Mouse (Mus musculus): ENCODE results near the gene Cped1.

Gene Cped1

DNA sequence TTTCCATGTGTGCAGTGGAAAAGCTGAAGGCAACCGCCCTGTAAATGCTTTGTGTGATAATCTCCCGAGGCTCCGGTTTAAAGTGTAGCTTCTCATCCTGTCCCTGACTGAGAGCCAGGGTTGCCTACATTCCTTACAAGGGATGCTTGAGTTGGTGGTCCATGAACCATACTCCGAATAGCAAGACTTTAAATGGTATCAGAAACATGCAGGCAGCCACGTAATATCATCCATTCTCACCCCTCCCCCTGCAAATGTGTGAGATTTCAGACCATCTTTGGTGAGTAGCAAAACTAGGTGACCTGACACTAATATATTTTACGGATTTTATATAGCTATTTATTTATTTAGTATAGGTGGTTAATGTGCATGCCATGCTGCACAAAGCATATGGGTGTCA, 311.3 kb downstream of the Cped1 start:
- no peak for DNase-seq (ENCODE audit: low spot score)

GRCm38 (mm10) chr6:22298059-22298458, 312.3 kb downstream of the Cped1 start:
- DNase-seq (ENCODE audit: low spot score) = no peak

All from T-cell, adult 2 months (primary cell).